Comparison of ENCODE assay signal across 8 mouse cellular contexts in genomic region chr15:25932937-25933684, GRCm38 (mm10). TPM values are rescaled to one million over a fixed set of nuclear protein-coding genes. Genes with fewer than 3 reads are reported as not detected.
DNase-seq lines count a peak whose midpoint lies in the region; ATAC-seq and TF ChIP-seq lines count a peak whose summit lies in the region.

No protein-coding gene starts in this region.

- H3K27me3 ChIP-seq in thymus, adult 2 months (ENCODE audit: control insufficient read depth, insufficient read depth, low read length): no peaks in the 10 kb centered on the region
- no peaks in the 10 kb centered on the region for H3K27me3 ChIP-seq in heart, embryonic 11.5 days (ENCODE audit: control insufficient read depth, insufficient read depth, low read length)
- no peaks in the 10 kb centered on the region for H3K27me3 ChIP-seq in stomach, embryonic 16.5 days (ENCODE audit: control insufficient read depth, insufficient read depth, low read length)

- WGBS in thymus, adult 2 months: 17% methylated on average over 16 of the region's 16 CpGs
- 52% methylated on average over 16 of the region's 16 CpGs for whole genome bisulfite sequencing in heart, embryonic 11.5 days (ENCODE audit: insufficient replicate concordance)
- WGBS in stomach, embryonic 16.5 days: 39% methylated on average over 16 of the region's 16 CpGs

- no peak for DNase-seq in thymus, adult 2 months
- no peak for DNase-seq in thymus, adult 18-20 months
- peak; percentile 90 to 95 for DNase-seq in kidney, postnatal 25 days
- DNase-seq in layer of hippocampus, adult 18-20 months (ENCODE audit: low spot score in 2 of 2): no peak
- no peak for DNase-seq in embryo, embryonic 11 days

- ATAC-seq in heart, embryonic 11.5 days (replicated peaks; ENCODE audit: insufficient number of reproducible peaks, low FRiP score, low TSS enrichment): no peak
- ATAC-seq in stomach, embryonic 16.5 days (ENCODE audit: insufficient read depth, low FRiP score): peak; percentile 73; the same call in 1 of the 2 replicates

- H3K27ac ChIP-seq in thymus, adult 2 months (ENCODE audit: control insufficient read depth, insufficient read depth, low read length): peak overlapping the region; percentile 7; the same call in 1 of the 2 replicates
- H3K27ac ChIP-seq in bone marrow macrophage, adult 2 months (ENCODE audit: insufficient read depth, low read depth, low read length): peak overlapping the region; percentile 56
- peak overlapping the region; percentile 62 for H3K27ac ChIP-seq in heart, embryonic 11.5 days (ENCODE audit: low read depth, low read length)
- H3K27ac ChIP-seq in stomach, embryonic 16.5 days (ENCODE audit: low read length): peak overlapping the region; percentile 83

- H3K36me3 ChIP-seq in thymus, adult 2 months (ENCODE audit: control insufficient read depth, insufficient read depth, low read length): no peaks in the 10 kb centered on the region
- no peaks in the 10 kb centered on the region for H3K36me3 ChIP-seq in heart, embryonic 11.5 days (ENCODE audit: control insufficient read depth, insufficient read depth, low read length)
- H3K36me3 ChIP-seq in stomach, embryonic 16.5 days (ENCODE audit: control insufficient read depth, insufficient read depth, low read length): no peaks in the 10 kb centered on the region

- no peak for TF ChIP-seq POLR2A in thymus, adult 2 months (IDR thresholded peaks at IDR 0.05; ENCODE audit: control insufficient read depth, extremely low read depth, insufficient read depth, low read length, poor library complexity)
- no peak for TF ChIP-seq POLR2A in bone marrow macrophage, adult 2 months (IDR thresholded peaks at IDR 0.05; ENCODE audit: borderline replicate concordance, low read depth, low read length)

- 0 out of 2 replicates have a peak overlapping the region, but pooled peaks have one; percentile 11 for H3K4me3 ChIP-seq in thymus, adult 2 months (ENCODE audit: control insufficient read depth, insufficient read depth, low read length)
- H3K4me3 ChIP-seq in bone marrow macrophage, adult 2 months (ENCODE audit: insufficient read depth, low read length): peak overlapping the region; percentile 42
- no peak overlapping the region for H3K4me3 ChIP-seq in heart, embryonic 11.5 days (ENCODE audit: low read depth, low read length)
- H3K4me3 ChIP-seq in stomach, embryonic 16.5 days (replicated peaks; ENCODE audit: low read length): no peak overlapping the region

- H3K9me3 ChIP-seq in heart, embryonic 11.5 days (replicated peaks; ENCODE audit: control insufficient read depth, low read length): no peaks in the 10 kb centered on the region
- H3K9me3 ChIP-seq in stomach, embryonic 16.5 days (replicated peaks; ENCODE audit: control insufficient read depth, low read length): no peaks in the 10 kb centered on the region

- H3K4me1 ChIP-seq in thymus, adult 2 months (replicated peaks; ENCODE audit: control insufficient read depth, insufficient read depth, low read length): peaks cover 11% of the 10 kb centered on the region
- H3K4me1 ChIP-seq in bone marrow macrophage, adult 2 months (ENCODE audit: control insufficient read depth, insufficient read depth, low read length): peaks cover 23% of the 10 kb centered on the region
- H3K4me1 ChIP-seq in heart, embryonic 11.5 days (ENCODE audit: control insufficient read depth, insufficient read depth, low read length): peaks cover 22% of the 10 kb centered on the region
- peaks cover 18% of the 10 kb centered on the region for H3K4me1 ChIP-seq in stomach, embryonic 16.5 days (ENCODE audit: control insufficient read depth, insufficient read depth, low read length)

- TF ChIP-seq CTCF in thymus, adult 2 months (IDR thresholded peaks at IDR 0.05; ENCODE audit: borderline replicate concordance, control insufficient read depth, extremely low read depth, insufficient read depth, low read length, poor library complexity): no peak
- no peak for TF ChIP-seq CTCF in bone marrow macrophage, adult 2 months (IDR thresholded peaks at IDR 0.05; ENCODE audit: low read depth, low read length)

- peak overlapping the region; percentile 29 for H3K4me2 ChIP-seq in heart, embryonic 11.5 days
- H3K4me2 ChIP-seq in stomach, embryonic 16.5 days (ENCODE audit: low read depth, low read length): peak overlapping the region; percentile 38

- 0 out of 2 replicates have a peak overlapping the region, but pooled peaks have one; percentile 16 for H3K9ac ChIP-seq in heart, embryonic 11.5 days (ENCODE audit: low read depth, low read length)
- peak overlapping the region; percentile 56 for H3K9ac ChIP-seq in stomach, embryonic 16.5 days (ENCODE audit: low read length)

RNA-seq across cellular contexts. Expression of gene Zfp622, which starts 51.1 kb away (rescaled TPM):
- 20.6 and 24.0 TPM in 2 replicates for polyA plus RNA-seq in thymus, adult 2 months (2012; rRNA removed)
- polyA plus RNA-seq in bone marrow macrophage, adult 2 months (2012; ENCODE audit: insufficient read depth, insufficient read length, missing spikeins): 65.2 and 74.4 TPM in 2 replicates
- polyA plus RNA-seq in heart, embryonic 11.5 days (2014; fragmentation: Nextera tagmentation; extraction: Ambion mirVana): 19.4 and 22.6 TPM in 2 replicates
- 17.8 and 20.9 TPM in 2 replicates for polyA plus RNA-seq in stomach, embryonic 16.5 days (2015; fragmentation: Nextera tagmentation; extraction: Ambion mirVana)
- 10 to 100 TPM; 49.4 to 50.7 TPM for total RNA-seq in layer of hippocampus, adult 18-20 months (2021)

Comparison
In these comparisons a context has a peak if more than half of its experiments do, and no peak if none do; other contexts are left out.
1. DNase-seq: peak in kidney, postnatal 25 days (2 of 2); none in thymus, adult 2 months (single experiment), thymus, adult 18-20 months (0 of 2), layer of hippocampus, adult 18-20 months (0 of 2) and embryo, embryonic 11 days (single experiment).
2. H3K27ac ChIP-seq: peak in every context shown above with its lines; median percentile 83 in stomach, embryonic 16.5 days; 62 in heart, embryonic 11.5 days; 56 in bone marrow macrophage, adult 2 months; 7 in thymus, adult 2 months.
3. H3K4me3 ChIP-seq: peak in thymus, adult 2 months (single experiment) and bone marrow macrophage, adult 2 months (single experiment); none in heart, embryonic 11.5 days (single experiment) and stomach, embryonic 16.5 days (single experiment).